Mouse (Mus musculus) liver, embryonic 13.5 days (tissue): ENCODE measurements at regions not wholly inside any gene's neighbourhood (a gene's known extent, or its start where the extent isn't known, plus 50 kb on each side); places are given as distances from the start of the nearest gene placed in this dataset.

Experiments used
- ATAC-seq: fragments of 200-750 bp; cut with Nextera tagmentation; 2 replicates; pipeline ENCODE4 v1.8.0; 2017; ENCODE audit warnings: low read depth, mild to moderate bottlenecking, moderate number of reproducible peaks, moderate library complexity
- DNase-seq: peaks from one replicate; pipeline ENCODE4 v3.0.0; 2022
- H3K27ac ChIP-seq: fragments of 300-500 bp; sonication (generic); 2 replicates; pipeline ENCODE4 v1.5.1; 2015; ENCODE audit warnings: moderate library complexity, mild to moderate bottlenecking, inconsistent platforms
- H3K27me3 ChIP-seq: fragments of 300-500 bp; sonication (generic); 2 replicates; pipeline ENCODE4 v1.6.1; 2015; ENCODE audit warnings: mild to moderate bottlenecking, inconsistent platforms
- H3K36me3 ChIP-seq: fragments of 300-500 bp; sonication (generic); 2 replicates; pipeline ENCODE4 v1.6.1; 2015; ENCODE audit warnings: mild to moderate bottlenecking, inconsistent platforms
- H3K4me1 ChIP-seq: fragments of 300-500 bp; sonication (generic); replicated peaks from 2 replicates; pipeline ENCODE4 v1.6.1; 2015; ENCODE audit warnings: inconsistent platforms
- H3K4me2 ChIP-seq: fragments of 300-500 bp; sonication (generic); 2 replicates; pipeline ENCODE4 v1.6.1; 2015; ENCODE audit warnings: inconsistent platforms, mild to moderate bottlenecking, moderate library complexity
- H3K4me3 ChIP-seq: fragments of 300-500 bp; sonication (generic); replicated peaks from 2 replicates; pipeline ENCODE4 v1.5.1; 2015; ENCODE audit warnings: mild to moderate bottlenecking, inconsistent platforms
- H3K9ac ChIP-seq: fragments of 300-500 bp; sonication (generic); 2 replicates; pipeline ENCODE4 v1.6.1; 2015; ENCODE audit warnings: mild to moderate bottlenecking, inconsistent platforms
- H3K9me3 ChIP-seq: fragments of 300-500 bp; sonication (generic); replicated peaks from 2 replicates; pipeline ENCODE4 v1.6.1; 2016; ENCODE audit warnings: inconsistent platforms
- WGBS: fragments of 180-500 bp; shearing (Covaris S2); methylation state at CpG from one replicate; pipeline ENCODE4 v1.1.7; 2015; ENCODE audit not compliant: insufficient replicate concordance; 5-methylcytosine and 5-hydroxymethylcytosine counted together

DNA sequence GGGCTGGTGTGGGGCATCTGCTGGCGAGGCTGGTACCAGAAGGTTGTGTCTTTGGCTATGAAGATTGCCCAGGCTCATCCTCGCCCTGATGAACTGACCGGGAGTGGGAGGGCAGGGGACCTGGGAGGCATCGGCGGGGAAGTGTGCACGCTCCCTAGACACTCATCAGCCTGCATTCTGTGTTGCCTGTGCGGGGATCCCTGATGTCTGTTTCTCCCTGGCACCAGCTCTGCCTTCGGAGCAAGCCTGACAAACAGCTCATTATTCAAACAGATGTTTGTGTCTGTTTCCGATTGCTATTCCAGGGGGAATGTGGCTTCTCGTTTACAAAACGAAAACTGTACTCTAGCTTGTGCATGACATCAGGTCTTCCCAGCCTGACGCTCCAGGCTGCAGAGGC lies 412.3 kb downstream of the Cdh26 start:
- H3K4me2 ChIP-seq = no peak overlapping the region
- no peak overlapping the region for H3K9ac ChIP-seq
- H3K36me3 ChIP-seq = no peaks in the 10 kb centered on the region
- DNase-seq (no peak), ATAC-seq (no peak)
- no peaks in the 10 kb centered on the region for H3K27me3 ChIP-seq
- H3K4me3 ChIP-seq = no peak overlapping the region
- H3K4me1 ChIP-seq = no peaks in the 10 kb centered on the region
- 70% methylated on average over 12 of the region's 12 CpGs for WGBS
- peaks cover 3% of the 10 kb centered on the region; the same call in 1 of the 2 replicates for H3K9me3 ChIP-seq
- no peak overlapping the region for H3K27ac ChIP-seq

DNA sequence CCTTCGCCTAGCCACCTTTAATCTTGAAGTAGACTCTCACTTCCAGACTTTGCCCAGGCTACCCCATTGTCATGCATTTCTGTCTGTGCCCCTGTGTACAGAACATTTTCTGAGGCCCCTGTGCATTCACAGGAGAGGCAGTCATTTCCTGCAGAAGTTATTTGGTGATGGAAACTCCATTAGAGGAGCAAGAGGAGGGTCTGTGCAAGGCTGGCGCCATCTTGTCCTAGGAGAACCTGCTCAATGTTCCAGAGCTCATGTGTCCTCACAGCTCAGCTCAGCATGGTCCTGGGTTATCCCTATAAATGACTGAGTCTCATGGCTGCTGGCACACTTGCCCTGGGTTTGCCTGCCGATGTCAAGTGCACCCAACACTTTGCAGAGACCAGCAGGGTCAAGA lies 413.1 kb downstream of the Cdh26 start:
- Histone ChIP-seq H3K4me2 (no peak overlapping the region), H3K9ac (no peak overlapping the region), H3K4me3 (no peak overlapping the region), H3K36me3 (no peaks in the 10 kb centered on the region), H3K9me3 (peaks cover 3% of the 10 kb centered on the region; the same call in 1 of the 2 replicates), H3K27me3 (no peaks in the 10 kb centered on the region), H3K4me1 (no peaks in the 10 kb centered on the region), H3K27ac (no peak overlapping the region)
- DNase-seq (no peak), ATAC-seq (no peak)
- WGBS = 59% methylated on average over 3 of the region's 3 CpGs

DNA sequence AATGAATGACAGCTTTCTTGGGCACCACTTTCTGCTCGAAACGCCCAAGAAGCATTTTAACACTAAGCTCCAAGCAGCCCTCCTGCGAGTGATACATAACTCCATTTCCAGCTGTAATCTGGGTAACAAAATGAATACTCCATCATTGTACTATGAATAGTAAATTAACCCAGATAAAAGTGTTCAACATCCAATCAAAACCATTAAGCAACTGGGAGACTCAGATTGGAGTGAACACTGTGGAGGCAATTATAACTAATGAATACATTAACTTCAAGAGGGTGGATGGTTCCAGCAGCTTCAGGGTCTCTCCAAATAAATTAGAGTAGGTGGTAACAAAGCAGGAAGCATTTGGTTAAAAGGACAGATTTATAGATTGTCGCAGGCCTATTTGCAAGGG lies 414.2 kb downstream of the Cdh26 start:
- ATAC-seq (no peak), DNase-seq (no peak)

DNA sequence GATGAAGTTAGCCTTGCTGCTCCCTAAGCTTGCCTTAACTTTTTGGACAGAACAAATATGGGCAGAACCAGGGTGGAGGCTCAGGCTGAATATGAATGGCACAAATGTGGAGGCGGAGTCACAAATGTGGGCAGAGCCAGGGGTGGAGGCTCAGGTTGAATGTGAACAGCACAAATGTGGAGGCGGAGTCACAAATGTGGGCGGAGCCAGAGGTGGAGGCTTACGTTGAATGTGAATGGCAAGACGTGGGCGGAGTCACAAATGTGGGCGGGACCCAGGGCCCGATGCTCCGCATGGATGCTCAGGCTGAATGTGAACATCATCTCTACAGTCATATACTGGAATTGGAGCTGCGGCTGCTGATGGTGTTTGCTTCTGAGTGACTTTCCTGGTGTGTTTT lies 420.0 kb downstream of the Cdh26 start:
- DNase-seq = no peak
- no peaks in the 10 kb centered on the region for H3K27me3 ChIP-seq
- WGBS = 66% methylated on average over 10 of the region's 10 CpGs
- no peak overlapping the region for H3K9ac ChIP-seq
- no peaks in the 10 kb centered on the region for H3K36me3 ChIP-seq
- H3K27ac ChIP-seq = no peak overlapping the region
- no peaks in the 10 kb centered on the region for H3K4me1 ChIP-seq
- ATAC-seq = no peak
- no peak overlapping the region for H3K4me2 ChIP-seq
- 0 out of 2 replicates have a peak, but pooled peaks cover 3% of the 10 kb centered on the region for H3K9me3 ChIP-seq
- no peak overlapping the region for H3K4me3 ChIP-seq

More for the DNA sequence above, 414.2 kb downstream of the Cdh26 start:
- Histone ChIP-seq H3K4me1 (no peaks in the 10 kb centered on the region), H3K4me3 (no peak overlapping the region), H3K4me2 (no peak overlapping the region), H3K27me3 (no peaks in the 10 kb centered on the region), H3K9me3 (peaks cover 3% of the 10 kb centered on the region; the same call in 1 of the 2 replicates), H3K36me3 (no peaks in the 10 kb centered on the region), H3K9ac (no peak overlapping the region), H3K27ac (no peak overlapping the region)
- 67% methylated on average over 4 of the region's 4 CpGs for WGBS

DNA sequence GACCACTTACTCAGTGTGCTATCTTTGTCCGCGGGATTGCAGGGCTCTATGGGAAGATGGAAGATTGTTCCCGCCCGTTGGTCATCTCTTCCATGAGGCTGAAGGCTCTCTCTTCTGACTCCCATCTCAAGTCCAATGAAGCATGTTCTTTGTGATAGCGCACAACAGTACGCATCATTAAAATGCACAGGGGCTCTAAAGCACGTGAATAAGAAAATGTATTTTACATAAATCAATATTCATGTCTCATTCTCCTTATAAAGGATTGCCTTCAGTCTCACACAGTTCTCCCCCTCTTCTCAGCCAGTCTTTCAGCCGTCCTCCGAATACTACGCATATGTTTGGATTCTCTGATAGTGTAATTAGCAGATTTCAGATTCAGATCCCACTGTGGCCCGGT lies 420.4 kb downstream of the Cdh26 start:
- Histone ChIP-seq H3K4me2 (no peak overlapping the region), H3K4me3 (no peak overlapping the region), H3K4me1 (no peaks in the 10 kb centered on the region), H3K9me3 (0 out of 2 replicates have a peak, but pooled peaks cover 3% of the 10 kb centered on the region), H3K36me3 (no peaks in the 10 kb centered on the region), H3K27me3 (no peaks in the 10 kb centered on the region), H3K27ac (no peak overlapping the region), H3K9ac (no peak overlapping the region)
- ATAC-seq = no peak
- 69% methylated on average over 11 of the region's 11 CpGs for WGBS
- DNase-seq = no peak

DNA sequence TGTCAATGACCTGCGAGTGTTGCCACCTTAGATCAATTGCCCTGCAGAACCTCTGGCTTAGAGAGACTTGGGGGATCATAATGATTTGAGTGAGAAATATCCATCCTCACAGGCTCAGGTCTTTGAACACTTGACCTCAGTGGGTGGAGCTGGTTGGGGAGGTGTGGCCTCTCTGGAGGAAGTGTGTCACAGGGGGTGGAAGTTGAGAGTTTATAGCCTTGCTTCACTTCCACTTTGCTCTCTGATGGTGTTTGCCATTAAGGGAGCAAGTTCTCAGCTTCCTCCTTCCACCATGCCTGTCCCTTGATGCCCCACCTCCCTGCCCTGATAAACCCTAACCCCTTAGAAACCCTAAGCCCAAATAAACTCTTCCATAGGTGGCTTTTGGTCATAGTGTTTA lies 423.7 kb downstream of the Cdh26 start:
- H3K27me3 ChIP-seq = no peaks in the 10 kb centered on the region
- no peak overlapping the region for H3K4me3 ChIP-seq

DNA sequence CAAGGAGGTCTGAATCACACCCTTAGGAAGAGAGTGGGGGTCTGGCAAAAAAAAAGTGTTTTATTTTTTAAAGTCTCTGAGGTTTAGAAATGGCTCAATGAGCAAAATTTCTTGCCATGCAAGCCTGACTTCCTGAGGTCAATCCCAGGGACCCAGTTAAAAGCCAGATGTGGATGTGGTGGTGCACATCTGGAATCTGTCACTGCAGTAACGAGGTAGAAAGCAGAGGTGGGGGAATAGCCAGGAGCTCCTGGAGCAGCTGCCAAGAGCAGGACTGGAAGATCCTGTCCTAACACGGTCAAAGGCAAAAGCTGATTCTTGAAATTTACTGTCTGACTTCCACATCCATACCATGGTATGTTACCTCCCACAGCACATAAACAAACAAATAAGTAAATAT lies 424.4 kb downstream of the Cdh26 start:
- Histone ChIP-seq H3K4me2 (no peak overlapping the region), H3K4me1 (no peaks in the 10 kb centered on the region), H3K27me3 (no peaks in the 10 kb centered on the region), H3K4me3 (no peak overlapping the region), H3K9ac (no peak overlapping the region), H3K9me3 (no peaks in the 10 kb centered on the region), H3K36me3 (no peaks in the 10 kb centered on the region), H3K27ac (no peak overlapping the region)
- WGBS = 48% methylated on average over 2 of the region's 2 CpGs
- ATAC-seq = no peak
- no peak for DNase-seq

More for the DNA sequence above, 423.7 kb downstream of the Cdh26 start:
- Histone ChIP-seq H3K4me2 (no peak overlapping the region), H3K9ac (no peak overlapping the region), H3K36me3 (no peaks in the 10 kb centered on the region), H3K27ac (no peak overlapping the region), H3K4me1 (no peaks in the 10 kb centered on the region), H3K9me3 (no peaks in the 10 kb centered on the region)
- DNase-seq (no peak), ATAC-seq (no peak)
- 55% methylated on average over 1 of the region's 1 CpGs for WGBS

DNA sequence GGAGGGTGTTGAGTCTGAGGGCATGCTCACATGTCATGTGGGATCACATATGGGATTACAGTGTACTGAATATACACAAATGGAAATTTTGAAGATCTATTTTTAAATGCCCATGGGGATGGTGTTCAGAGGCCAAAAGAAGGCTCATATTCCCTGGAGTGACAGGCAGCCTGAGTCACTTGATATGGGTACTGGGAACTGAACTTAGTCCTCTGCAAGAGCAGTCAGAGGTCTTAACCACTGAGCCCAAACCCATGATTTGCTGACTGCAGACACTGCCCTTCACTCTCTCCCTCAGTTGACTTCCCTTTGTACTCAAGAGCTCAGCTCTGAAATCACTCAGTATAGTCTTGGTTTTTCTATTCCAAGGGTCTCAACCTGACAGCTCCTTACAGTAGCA lies 432.3 kb downstream of the Cdh26 start:
- DNase-seq (no peak), ATAC-seq (no peak)
- H3K9ac ChIP-seq = no peak overlapping the region
- no peak overlapping the region for H3K27ac ChIP-seq
- H3K27me3 ChIP-seq = no peaks in the 10 kb centered on the region
- no peaks in the 10 kb centered on the region for H3K9me3 ChIP-seq
- no peaks in the 10 kb centered on the region for H3K36me3 ChIP-seq
- no peaks in the 10 kb centered on the region for H3K4me1 ChIP-seq
- H3K4me3 ChIP-seq = no peak overlapping the region
- no peak overlapping the region for H3K4me2 ChIP-seq

DNA sequence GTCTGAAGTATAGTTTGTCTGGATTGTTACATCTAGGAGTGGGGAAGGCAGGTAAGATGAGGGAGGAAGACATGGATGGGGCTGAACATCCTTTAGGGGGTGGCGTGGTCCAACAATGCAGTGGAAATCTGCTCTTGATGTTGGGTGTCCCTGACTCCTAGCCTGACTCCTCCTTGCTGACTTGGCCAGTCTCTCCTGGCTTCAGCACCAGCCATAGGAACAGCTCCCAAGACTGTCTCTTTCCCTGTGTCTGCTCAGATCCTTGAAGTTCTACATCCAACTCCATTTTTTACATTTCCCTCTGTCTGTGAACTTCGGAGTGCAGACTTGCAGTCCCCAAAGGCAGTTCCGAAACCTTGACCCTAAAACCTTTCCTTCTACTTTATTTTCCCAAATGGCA lies 436.8 kb downstream of the Cdh26 start:
- H3K4me1 ChIP-seq = no peaks in the 10 kb centered on the region
- 51% methylated on average over 3 of the region's 3 CpGs for WGBS
- H3K27ac ChIP-seq = no peak overlapping the region
- H3K9ac ChIP-seq = no peak overlapping the region
- H3K27me3 ChIP-seq = no peaks in the 10 kb centered on the region
- H3K4me3 ChIP-seq = no peak overlapping the region
- H3K9me3 ChIP-seq = no peaks in the 10 kb centered on the region
- H3K36me3 ChIP-seq = no peaks in the 10 kb centered on the region
- H3K4me2 ChIP-seq = no peak overlapping the region
- DNase-seq (no peak), ATAC-seq (no peak)

DNA sequence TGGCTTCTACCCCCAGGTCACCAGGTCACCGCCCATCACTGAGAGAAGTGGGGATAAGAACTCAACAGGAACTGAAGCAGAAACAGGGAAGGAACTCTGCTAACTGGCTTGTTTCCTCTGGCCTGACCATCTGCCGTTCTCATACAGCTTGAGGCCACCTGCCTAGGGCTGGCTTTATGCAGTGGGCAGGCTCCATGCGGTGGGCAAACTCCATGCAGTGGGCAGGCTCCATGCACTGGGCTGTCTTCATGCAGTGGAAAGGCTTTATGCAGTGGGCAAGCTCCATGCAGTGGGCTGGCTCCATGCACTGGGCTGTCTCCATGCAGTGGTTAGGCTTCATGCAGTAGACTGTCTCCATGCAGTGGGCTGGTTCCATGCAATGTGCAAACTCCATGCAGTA lies 438.8 kb downstream of the Cdh26 start:
- DNase-seq (no peak), ATAC-seq (0 out of 2 replicates have a peak, but pooled peaks have one; percentile 20)
- H3K36me3 ChIP-seq = no peaks in the 10 kb centered on the region
- no peaks in the 10 kb centered on the region; the same call in 1 of the 2 replicates for H3K9me3 ChIP-seq
- H3K27ac ChIP-seq = no peak overlapping the region
- 46% methylated on average over 3 of the region's 3 CpGs for WGBS
- H3K4me1 ChIP-seq = no peaks in the 10 kb centered on the region
- H3K4me3 ChIP-seq = no peak overlapping the region
- no peak overlapping the region for H3K4me2 ChIP-seq
- H3K27me3 ChIP-seq = no peaks in the 10 kb centered on the region
- H3K9ac ChIP-seq = no peak overlapping the region

DNA sequence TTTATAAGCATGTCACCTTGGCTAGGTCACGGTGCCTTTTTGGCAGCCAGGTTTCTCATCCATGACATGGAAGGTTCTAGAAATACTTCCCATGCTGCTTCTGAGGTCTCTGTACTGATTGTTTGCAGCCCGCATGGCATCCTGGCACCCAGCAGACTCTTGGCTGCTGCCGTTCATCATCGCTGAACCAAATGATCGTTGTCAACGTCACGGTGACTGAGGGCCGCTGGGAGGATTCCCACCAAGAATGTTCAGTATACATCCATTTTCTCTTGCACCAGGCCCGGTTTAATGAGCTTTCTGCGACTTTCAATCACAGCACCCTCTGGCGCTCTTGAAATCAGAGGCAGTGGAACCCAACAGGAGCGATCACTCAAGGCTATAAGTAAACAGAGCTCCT lies 448.1 kb downstream of the Cdh26 start:
- WGBS = 77% methylated on average over 12 of the region's 12 CpGs
- ATAC-seq = no peak
- Histone ChIP-seq H3K4me1 (no peaks in the 10 kb centered on the region), H3K4me3 (no peak overlapping the region), H3K4me2 (no peak overlapping the region), H3K27ac (no peak overlapping the region), H3K9me3 (peaks cover 5% of the 10 kb centered on the region; the same call in 1 of the 2 replicates), H3K9ac (no peak overlapping the region), H3K27me3 (no peaks in the 10 kb centered on the region), H3K36me3 (no peaks in the 10 kb centered on the region)
- DNase-seq = no peak

DNA sequence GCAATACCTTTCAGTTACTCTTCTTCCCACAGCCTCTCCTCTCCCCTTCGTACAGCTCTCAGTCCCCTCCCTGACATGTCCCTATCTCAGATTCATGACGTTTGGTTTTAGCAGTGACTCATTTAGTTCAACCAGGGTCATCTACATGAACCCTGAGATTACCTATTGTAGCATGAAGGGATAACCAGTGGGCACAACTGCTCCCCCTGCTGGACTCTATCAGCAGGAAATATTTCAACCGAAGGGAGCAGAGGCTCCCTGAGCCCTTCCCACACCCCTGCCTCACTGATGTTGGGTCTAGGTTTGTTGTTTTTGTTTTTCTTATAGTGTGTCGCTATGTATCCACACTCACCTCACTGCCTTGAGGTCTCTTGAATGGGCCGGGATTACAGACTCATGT lies 455.4 kb downstream of the Cdh26 start:
- no peak for DNase-seq
- Histone ChIP-seq H3K27ac (no peak overlapping the region), H3K36me3 (no peaks in the 10 kb centered on the region), H3K4me2 (no peak overlapping the region), H3K4me1 (no peaks in the 10 kb centered on the region), H3K9ac (no peak overlapping the region), H3K4me3 (no peak overlapping the region), H3K27me3 (no peaks in the 10 kb centered on the region), H3K9me3 (no peaks in the 10 kb centered on the region)
- 37% methylated on average over 5 of the region's 5 CpGs for WGBS
- no peak for ATAC-seq
